Mouse (Mus musculus) stomach, postnatal 0 days (tissue): Measurements from ENCODE around the gene Pitpna. TPM values are rescaled to one million over a fixed set of nuclear protein-coding genes. Genes with fewer than 3 reads are reported as not detected.
A peak's percentile ranks its signal among the peaks of the same experiment; 100 is the strongest.

ENCODE experiments used
- ATAC-seq: fragments of 200-750 bp; cut with Nextera tagmentation; 2 replicates; pipeline ENCODE4 v1.8.0; 2017; ENCODE audit not compliant: low FRiP score, low TSS enrichment
- DNase-seq: peaks from one replicate; pipeline ENCODE4 v3.0.0-alpha.2; 2016; ENCODE audit warnings: low spot score
- H3K27ac ChIP-seq: fragments of 300-500 bp; sonication (generic); replicated peaks from 2 replicates; pipeline ENCODE4 v1.5.1; 2014; ENCODE audit warnings: mild to moderate bottlenecking, control low read depth
- H3K27me3 ChIP-seq: fragments of 300-500 bp; sonication (generic); 2 replicates; pipeline ENCODE4 v1.6.1; 2014; ENCODE audit warnings: low read length; ENCODE audit not compliant: control insufficient read depth, insufficient read depth
- H3K36me3 ChIP-seq: fragments of 300-500 bp; sonication (generic); 2 replicates; pipeline ENCODE4 v1.6.1; 2014; ENCODE audit warnings: low read length, mixed read lengths; ENCODE audit not compliant: control insufficient read depth, insufficient read depth
- H3K4me1 ChIP-seq: fragments of 300-500 bp; sonication (generic); replicated peaks from 2 replicates; pipeline ENCODE4 v1.6.1; 2014; ENCODE audit warnings: antibody characterized with exemption; ENCODE audit not compliant: control insufficient read depth, insufficient read depth
- H3K4me2 ChIP-seq: fragments of 300-500 bp; sonication (generic); replicated peaks from 2 replicates; pipeline ENCODE4 v1.6.1; 2014; ENCODE audit warnings: low read depth, mild to moderate bottlenecking, control low read depth, moderate library complexity
- H3K4me3 ChIP-seq: fragments of 300-500 bp; sonication (generic); 2 replicates; pipeline ENCODE4 v1.5.1; 2014; ENCODE audit warnings: low read depth, low read length, control low read depth
- H3K9ac ChIP-seq: fragments of 300-500 bp; sonication (generic); 2 replicates; pipeline ENCODE4 v1.6.1; 2014; ENCODE audit warnings: mild to moderate bottlenecking, low read length, control low read depth, mixed read lengths
- H3K9me3 ChIP-seq: fragments of 300-500 bp; sonication (generic); 2 replicates; pipeline ENCODE4 v1.6.1; 2016; ENCODE audit warnings: low read length; ENCODE audit not compliant: control insufficient read depth
- CTCF ChIP-seq: IDR thresholded peaks from 2 replicates; pipeline ENCODE4 v1.5.1; 2016; ENCODE audit warnings: antibody characterized with exemption, low read depth, mild to moderate bottlenecking, moderate library complexity
- EP300 ChIP-seq: optimal IDR thresholded peaks from 2 replicates; pipeline ENCODE3; 2016; ENCODE audit warnings: antibody characterized with exemption
- WGBS: fragments of 180-500 bp; shearing (Covaris S2); extraction: QIAGEN DNeasy Blood & Tissue Kit; methylation state at CpG from one replicate; pipeline ENCODE4 v1.1.7; 2014; 5-methylcytosine and 5-hydroxymethylcytosine counted together
- microRNA-seq: library from miRNA; unstranded; fragments of <30 nt; microRNA quantifications from one replicate; pipeline ENCODE4, GENCODE M21; 2016
- polyA plus RNA-seq: library from polyadenylated mRNA; unstranded; fragments of >200 nt; fragmentation: Nextera tagmentation; extraction: Ambion mirVana; gene quantifications from 2 replicates; pipeline ENCODE4 v1.2.1, GENCODE M21; 2015

The Pitpna gene
- polyA plus RNA-seq, 1 experiment from 2014 or later = 79.3 TPM

- ATAC-seq (no peak), DNase-seq (no peak)
- no peaks in the 10 kb centered on the region for H3K9me3 ChIP-seq
- no peaks in the 10 kb centered on the region for H3K4me1 ChIP-seq
- WGBS = 79% methylated on average over 22 of the region's 22 CpGs
- peaks cover 42% of the 10 kb centered on the region for H3K36me3 ChIP-seq
- no peak overlapping the region for H3K4me3 ChIP-seq
- TF ChIP-seq CTCF = no peak
- no peak for TF ChIP-seq EP300
- no peak overlapping the region for H3K9ac ChIP-seq
- H3K4me2 ChIP-seq = no peak overlapping the region
- H3K27ac ChIP-seq = no peak overlapping the region
- H3K27me3 ChIP-seq = no peaks in the 10 kb centered on the region
Observed at GRCm38 (mm10) chr11:75671426-75672180, 83.7 kb downstream of the Pitpna start.

- no peak overlapping the region for H3K4me3 ChIP-seq
- TF ChIP-seq CTCF = no peak
- TF ChIP-seq EP300 = no peak
- no peaks in the 10 kb centered on the region for H3K4me1 ChIP-seq
- no peaks in the 10 kb centered on the region for H3K27me3 ChIP-seq
- 89% methylated on average over 5 of the region's 5 CpGs for WGBS
- DNase-seq = no peak
- H3K9ac ChIP-seq = no peak overlapping the region
- no peak for ATAC-seq
- H3K4me2 ChIP-seq = no peak overlapping the region
- H3K36me3 ChIP-seq = peaks cover 32% of the 10 kb centered on the region
- no peak overlapping the region for H3K27ac ChIP-seq
- no peaks in the 10 kb centered on the region for H3K9me3 ChIP-seq
Observed at GRCm38 (mm10) chr11:75673411-75673810, 85.5 kb downstream of the Pitpna start.

- no peaks in the 10 kb centered on the region for H3K27me3 ChIP-seq
- no peaks in the 10 kb centered on the region for H3K4me1 ChIP-seq
- H3K9ac ChIP-seq = no peak overlapping the region
- no peaks in the 10 kb centered on the region for H3K9me3 ChIP-seq
- peaks cover 24% of the 10 kb centered on the region for H3K36me3 ChIP-seq
- H3K4me2 ChIP-seq = no peak overlapping the region
- TF ChIP-seq EP300 (no peak), CTCF (no peak)
- no peak for DNase-seq
- no peak for ATAC-seq
- H3K27ac ChIP-seq = no peak overlapping the region
- H3K4me3 ChIP-seq = no peak overlapping the region
- 62% methylated on average over 3 of the region's 3 CpGs for WGBS
Observed at GRCm38 (mm10) chr11:75674875-75675274, 87.0 kb downstream of the Pitpna start.

- Histone ChIP-seq H3K9me3 (no peaks in the 10 kb centered on the region), H3K9ac (peak overlapping the region; percentile 0; the same call in 1 of the 2 replicates), H3K36me3 (0 out of 2 replicates have a peak, but pooled peaks cover 2% of the 10 kb centered on the region), H3K27ac (peak overlapping the region; percentile 98), H3K4me3 (peak overlapping the region; percentile 98), H3K4me1 (no peaks in the 10 kb centered on the region), H3K27me3 (no peaks in the 10 kb centered on the region), H3K4me2 (peak overlapping the region; percentile 62)
- 87% methylated on average over 3 of the region's 3 CpGs for WGBS
- no peak for TF ChIP-seq CTCF
- no peak for TF ChIP-seq EP300
- DNase-seq (peak; percentile 43), ATAC-seq (peak; percentile 56)
Observed at GRCm38 (mm10) chr11:75677881-75678746, 90.2 kb downstream of the Pitpna start.

Small RNA genes within 50 kb of the gene (microRNA-seq; reads per million reads assigned to microRNA genes)
- gene Mir3971 = not detected

Other genes starting within 250 kb of the Pitpna start
- 46.0 and 48.0 TPM in 2 replicates for gene Rpa1, start 239.8 kb upstream of the Pitpna start, polyA plus RNA-seq
- 5.0 and 6.3 TPM in 2 replicates for gene Smyd4, start 239.7 kb upstream of the Pitpna start, polyA plus RNA-seq
- gene Serpinf1, start 165.4 kb upstream of the Pitpna start, polyA plus RNA-seq = 53.7 and 69.1 TPM in 2 replicates
- 17.8 and 19.7 TPM in 2 replicates for gene Serpinf2, start 148.5 kb upstream of the Pitpna start, polyA plus RNA-seq
- 2.6 and 2.7 TPM in 2 replicates for gene Wdr81, start 133.4 kb upstream of the Pitpna start, polyA plus RNA-seq
- 16.0 and 17.2 TPM in 2 replicates for gene Tlcd2, start 126.4 kb upstream of the Pitpna start, polyA plus RNA-seq
- 15.8 and 16.0 TPM in 2 replicates for gene Prpf8, start 101.3 kb upstream of the Pitpna start, polyA plus RNA-seq
- gene Rilp, start 78.0 kb upstream of the Pitpna start, polyA plus RNA-seq = 2.7 and 3.5 TPM in 2 replicates
- 2.8 and 2.9 TPM in 2 replicates for gene Scarf1, start 74.6 kb upstream of the Pitpna start, polyA plus RNA-seq
- gene Slc43a2, start 56.4 kb upstream of the Pitpna start, polyA plus RNA-seq = 5.7 and 6.4 TPM in 2 replicates
- gene Inpp5k, start 42.9 kb downstream of the Pitpna start, polyA plus RNA-seq = 19.0 and 22.4 TPM in 2 replicates
- 41.8 and 41.9 TPM in 2 replicates for gene Myo1c, start 62.4 kb downstream of the Pitpna start, polyA plus RNA-seq
- 63.5 and 68.8 TPM in 2 replicates for gene Crk, start 91.2 kb downstream of the Pitpna start, polyA plus RNA-seq
- 401 and 416 TPM in 2 replicates for gene Ywhae, start 144.8 kb downstream of the Pitpna start, polyA plus RNA-seq
- 0.65 and 0.75 TPM in 2 replicates for gene Doc2b, start 208.0 kb downstream of the Pitpna start, polyA plus RNA-seq